Mouse (Mus musculus): ENCODE results near the gene Adgrv1. TPM values are rescaled to one million over a fixed set of nuclear protein-coding genes. Genes with fewer than 3 reads are reported as not detected.

Gene Adgrv1
- polyA plus RNA-seq, 1 experiment = 0.56 TPM

- H3K4me1 ChIP-seq (ENCODE audit: control insufficient read depth, insufficient read depth, low read length) = no peaks in the 10 kb centered on the region
- no peak for DNase-seq
- no peak overlapping the region for H3K27ac ChIP-seq (ENCODE audit: insufficient read depth, low read depth, low read length)
- no peaks in the 10 kb centered on the region for H3K36me3 ChIP-seq (ENCODE audit: control insufficient read depth, insufficient read depth, low read length)
- H3K27me3 ChIP-seq (replicated peaks; ENCODE audit: control insufficient read depth, insufficient read depth, low read length) = no peaks in the 10 kb centered on the region
- no peak overlapping the region for H3K4me3 ChIP-seq (ENCODE audit: insufficient read depth, low read depth, low read length)
- TF ChIP-seq POLR2A (IDR thresholded peaks at IDR 0.05; ENCODE audit: low read depth, low read length) (no peak), CTCF (conservative IDR thresholded peaks at IDR 0.05; ENCODE audit: insufficient read depth, insufficient read length, low read depth, low read length) (no peak; the same call in 1 of the 2 replicates)
- 39% methylated on average over 4 of the region's 4 CpGs for WGBS
These were observed 106.3 kb downstream of the Adgrv1 start for GRCm38 (mm10) chr13:81526687-81527086.

- H3K4me1 ChIP-seq (ENCODE audit: control insufficient read depth, insufficient read depth, low read length) = peaks cover 3% of the 10 kb centered on the region
- H3K27me3 ChIP-seq (replicated peaks; ENCODE audit: control insufficient read depth, insufficient read depth, low read length) = no peaks in the 10 kb centered on the region; the same call in 1 of the 2 replicates
- no peak overlapping the region for H3K27ac ChIP-seq (ENCODE audit: insufficient read depth, low read depth, low read length)
- DNase-seq = no peak
- no peak for TF ChIP-seq CTCF (conservative IDR thresholded peaks at IDR 0.05; ENCODE audit: insufficient read depth, insufficient read length, low read depth, low read length)
- TF ChIP-seq POLR2A (IDR thresholded peaks at IDR 0.05; ENCODE audit: low read depth, low read length) = no peak
- 83% methylated on average over 7 of the region's 7 CpGs for WGBS
- no peak overlapping the region for H3K4me3 ChIP-seq (ENCODE audit: insufficient read depth, low read depth, low read length)
- no peaks in the 10 kb centered on the region for H3K36me3 ChIP-seq (ENCODE audit: control insufficient read depth, insufficient read depth, low read length)
These were observed 122.8 kb downstream of the Adgrv1 start for GRCm38 (mm10) chr13:81510142-81510541.

- TF ChIP-seq CTCF (conservative IDR thresholded peaks at IDR 0.05; ENCODE audit: insufficient read depth, insufficient read length, low read depth, low read length) (no peak), POLR2A (IDR thresholded peaks at IDR 0.05; ENCODE audit: low read depth, low read length) (no peak)
- Histone ChIP-seq H3K27me3 (replicated peaks; ENCODE audit: control insufficient read depth, insufficient read depth, low read length) (no peaks in the 10 kb centered on the region), H3K27ac (ENCODE audit: insufficient read depth, low read depth, low read length) (no peak overlapping the region), H3K4me1 (ENCODE audit: control insufficient read depth, insufficient read depth, low read length) (no peaks in the 10 kb centered on the region), H3K36me3 (ENCODE audit: control insufficient read depth, insufficient read depth, low read length) (no peaks in the 10 kb centered on the region), H3K4me3 (ENCODE audit: insufficient read depth, low read depth, low read length) (no peak overlapping the region)
- WGBS = 45% methylated on average over 3 of the region's 3 CpGs
- DNase-seq = no peak
These were observed 135.9 kb downstream of the Adgrv1 start for GRCm38 (mm10) chr13:81497035-81497434.

- no peaks in the 10 kb centered on the region for H3K27me3 ChIP-seq (replicated peaks; ENCODE audit: control insufficient read depth, insufficient read depth, low read length)
- no peaks in the 10 kb centered on the region for H3K4me1 ChIP-seq (ENCODE audit: control insufficient read depth, insufficient read depth, low read length)
- no peaks in the 10 kb centered on the region for H3K36me3 ChIP-seq (ENCODE audit: control insufficient read depth, insufficient read depth, low read length)
- no peak for DNase-seq
- 68% methylated on average over 7 of the region's 7 CpGs for WGBS
- TF ChIP-seq CTCF (conservative IDR thresholded peaks at IDR 0.05; ENCODE audit: insufficient read depth, insufficient read length, low read depth, low read length) = no peak
- no peak for TF ChIP-seq POLR2A (IDR thresholded peaks at IDR 0.05; ENCODE audit: low read depth, low read length)
- no peak overlapping the region for H3K4me3 ChIP-seq (ENCODE audit: insufficient read depth, low read depth, low read length)
- no peak overlapping the region for H3K27ac ChIP-seq (ENCODE audit: insufficient read depth, low read depth, low read length)
These were observed 141.0 kb downstream of the Adgrv1 start for GRCm38 (mm10) chr13:81491971-81492370.

GRCm38 (mm10) chr13:81486980-81487379 lies 146.0 kb downstream of the Adgrv1 start:
- DNase-seq = no peak
- Histone ChIP-seq H3K4me3 (ENCODE audit: insufficient read depth, low read depth, low read length) (no peak overlapping the region), H3K27me3 (replicated peaks; ENCODE audit: control insufficient read depth, insufficient read depth, low read length) (no peaks in the 10 kb centered on the region), H3K27ac (ENCODE audit: insufficient read depth, low read depth, low read length) (no peak overlapping the region), H3K4me1 (ENCODE audit: control insufficient read depth, insufficient read depth, low read length) (no peaks in the 10 kb centered on the region), H3K36me3 (ENCODE audit: control insufficient read depth, insufficient read depth, low read length) (no peaks in the 10 kb centered on the region)
- TF ChIP-seq CTCF (conservative IDR thresholded peaks at IDR 0.05; ENCODE audit: insufficient read depth, insufficient read length, low read depth, low read length) = no peak
- TF ChIP-seq POLR2A (IDR thresholded peaks at IDR 0.05; ENCODE audit: low read depth, low read length) = no peak

- H3K36me3 ChIP-seq (ENCODE audit: control insufficient read depth, insufficient read depth, low read length) = no peaks in the 10 kb centered on the region
- no peaks in the 10 kb centered on the region for H3K27me3 ChIP-seq (replicated peaks; ENCODE audit: control insufficient read depth, insufficient read depth, low read length)
- no peak for DNase-seq
- H3K27ac ChIP-seq (ENCODE audit: insufficient read depth, low read depth, low read length) = no peak overlapping the region
- H3K4me1 ChIP-seq (ENCODE audit: control insufficient read depth, insufficient read depth, low read length) = no peaks in the 10 kb centered on the region
- TF ChIP-seq POLR2A (IDR thresholded peaks at IDR 0.05; ENCODE audit: low read depth, low read length) (no peak), CTCF (conservative IDR thresholded peaks at IDR 0.05; ENCODE audit: insufficient read depth, insufficient read length, low read depth, low read length) (no peak)
- H3K4me3 ChIP-seq (ENCODE audit: insufficient read depth, low read depth, low read length) = no peak overlapping the region
These were observed 159.2 kb downstream of the Adgrv1 start for GRCm38 (mm10) chr13:81473750-81474149.

GRCm38 (mm10) chr13:81466661-81467060 lies 166.3 kb downstream of the Adgrv1 start:
- no peak for DNase-seq
- 70% methylated on average over 4 of the region's 4 CpGs for WGBS
- H3K4me3 ChIP-seq (ENCODE audit: insufficient read depth, low read depth, low read length) = no peak overlapping the region
- TF ChIP-seq POLR2A (IDR thresholded peaks at IDR 0.05; ENCODE audit: low read depth, low read length) = no peak
- no peak for TF ChIP-seq CTCF (conservative IDR thresholded peaks at IDR 0.05; ENCODE audit: insufficient read depth, insufficient read length, low read depth, low read length)
- H3K27me3 ChIP-seq (replicated peaks; ENCODE audit: control insufficient read depth, insufficient read depth, low read length) = no peaks in the 10 kb centered on the region
- H3K36me3 ChIP-seq (ENCODE audit: control insufficient read depth, insufficient read depth, low read length) = no peaks in the 10 kb centered on the region
- no peaks in the 10 kb centered on the region for H3K4me1 ChIP-seq (ENCODE audit: control insufficient read depth, insufficient read depth, low read length)
- no peak overlapping the region for H3K27ac ChIP-seq (ENCODE audit: insufficient read depth, low read depth, low read length)

- WGBS = 82% methylated on average over 3 of the region's 3 CpGs
- no peaks in the 10 kb centered on the region for H3K36me3 ChIP-seq (ENCODE audit: control insufficient read depth, insufficient read depth, low read length)
- no peaks in the 10 kb centered on the region for H3K27me3 ChIP-seq (replicated peaks; ENCODE audit: control insufficient read depth, insufficient read depth, low read length)
- H3K4me3 ChIP-seq (ENCODE audit: insufficient read depth, low read depth, low read length) = no peak overlapping the region
- H3K4me1 ChIP-seq (ENCODE audit: control insufficient read depth, insufficient read depth, low read length) = no peaks in the 10 kb centered on the region
- H3K27ac ChIP-seq (ENCODE audit: insufficient read depth, low read depth, low read length) = no peak overlapping the region
- no peak for TF ChIP-seq POLR2A (IDR thresholded peaks at IDR 0.05; ENCODE audit: low read depth, low read length)
- no peak for TF ChIP-seq CTCF (conservative IDR thresholded peaks at IDR 0.05; ENCODE audit: insufficient read depth, insufficient read length, low read depth, low read length)
- no peak for DNase-seq
These were observed 167.2 kb downstream of the Adgrv1 start for GRCm38 (mm10) chr13:81465794-81466193.

All from kidney, adult 2 months (tissue).